Mouse (Mus musculus): Measurements from ENCODE around the gene Rasgrf1.

DNA sequence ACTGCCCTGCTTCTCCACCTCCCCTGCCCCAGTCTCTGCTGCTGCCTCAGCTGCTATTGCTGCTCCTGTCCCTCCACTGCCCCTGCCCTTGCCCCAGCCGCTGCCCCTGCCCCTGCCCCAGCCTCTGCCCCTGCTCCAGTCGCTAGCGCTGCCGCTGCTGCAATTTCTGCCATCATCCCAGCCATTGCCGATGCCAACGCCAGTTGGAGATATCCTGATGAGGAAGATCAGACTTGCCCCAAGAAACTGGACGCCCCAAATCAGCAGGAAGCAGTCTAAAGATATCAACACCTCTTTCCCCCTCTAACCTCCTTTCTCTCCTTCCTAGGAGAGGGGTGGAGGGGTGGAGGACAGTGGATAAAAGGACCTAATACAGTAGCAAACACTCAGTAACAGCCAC is 28.2 kb upstream of the Rasgrf1 start:
- TF ChIP-seq CTCF (IDR thresholded peaks at IDR 0.05; ENCODE audit: borderline replicate concordance, extremely low read depth, insufficient read depth, insufficient read length) (no peak), POLR2A (IDR thresholded peaks at IDR 0.05; ENCODE audit: borderline replicate concordance, extremely low read depth, insufficient read depth, insufficient read length, poor library complexity, severe bottlenecking) (no peak)
